Mouse (Mus musculus): ENCODE measurements at regions not wholly inside any gene's neighbourhood (a gene's known extent, or its start where the extent isn't known, plus 50 kb on each side); places are given as distances from the start of the nearest gene placed in this dataset.

DNA sequence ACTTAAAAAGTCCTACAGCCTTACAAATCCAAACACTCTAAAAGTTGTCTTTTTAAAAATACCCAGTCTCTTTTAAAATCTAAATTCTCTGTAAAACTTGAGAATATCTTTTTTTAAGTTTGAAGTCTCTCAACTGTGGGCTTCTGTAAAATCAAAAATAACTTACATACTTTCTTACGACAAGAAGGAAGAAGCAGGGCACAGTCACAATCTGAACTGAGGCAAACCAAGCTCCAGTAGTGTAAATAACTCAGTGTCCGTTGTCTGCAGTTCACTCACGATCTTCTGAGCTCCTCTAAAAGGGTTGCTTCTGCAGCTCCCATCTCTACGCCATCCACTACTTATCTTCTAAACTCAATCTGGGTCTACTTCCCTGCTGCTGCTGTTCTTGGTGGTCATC lies 512.5 kb downstream of the Pdcd6ip start:
- no peak overlapping the region for H3K9ac ChIP-seq (replicated peaks; ENCODE audit: low read depth, low read length)
- no peaks in the 10 kb centered on the region for H3K9me3 ChIP-seq (ENCODE audit: control insufficient read depth, low read depth, low read length)
- no peaks in the 10 kb centered on the region for H3K36me3 ChIP-seq (ENCODE audit: control insufficient read depth, insufficient read depth, low read length)
- WGBS = 86% methylated on average over 4 of the region's 4 CpGs
- H3K27ac ChIP-seq (ENCODE audit: low read length) = no peak overlapping the region
- H3K4me2 ChIP-seq (replicated peaks; ENCODE audit: low read depth, low read length) = no peak overlapping the region
- H3K4me3 ChIP-seq (ENCODE audit: low read depth, low read length) = no peak overlapping the region
- H3K27me3 ChIP-seq (ENCODE audit: control insufficient read depth, insufficient read depth, low read length) = no peaks in the 10 kb centered on the region
- no peaks in the 10 kb centered on the region for H3K4me1 ChIP-seq (ENCODE audit: control insufficient read depth, insufficient read depth, low read length)
- ATAC-seq (ENCODE audit: insufficient number of reproducible peaks, insufficient read depth, low FRiP score, low read depth) = no peak

DNA sequence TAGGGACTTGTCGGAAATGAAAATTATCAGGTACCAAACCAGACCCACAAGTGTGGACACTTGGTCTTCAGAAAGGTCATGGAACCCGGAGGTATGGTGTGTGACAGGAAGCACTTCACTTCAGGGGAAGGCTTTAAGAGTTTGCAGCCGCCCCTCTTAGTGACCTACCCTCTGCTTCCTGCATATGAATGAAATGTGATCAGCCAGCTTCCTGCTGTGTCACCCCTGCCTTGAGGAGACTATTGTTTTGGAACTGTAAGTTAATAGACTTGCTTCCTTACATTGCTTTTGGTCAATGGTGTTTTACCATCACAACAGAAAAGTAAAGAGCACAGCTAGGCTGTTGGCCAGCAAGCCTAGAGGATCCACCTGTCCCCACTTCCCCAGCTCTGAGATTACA lies 515.3 kb downstream of the Pdcd6ip start:
- Histone ChIP-seq H3K36me3 (ENCODE audit: control insufficient read depth, insufficient read depth, low read length) (no peaks in the 10 kb centered on the region), H3K27ac (ENCODE audit: low read length) (no peak overlapping the region), H3K9me3 (ENCODE audit: control insufficient read depth, low read depth, low read length) (no peaks in the 10 kb centered on the region), H3K4me1 (ENCODE audit: control insufficient read depth, insufficient read depth, low read length) (no peaks in the 10 kb centered on the region), H3K9ac (replicated peaks; ENCODE audit: low read depth, low read length) (no peak overlapping the region), H3K4me3 (ENCODE audit: low read depth, low read length) (no peak overlapping the region), H3K4me2 (replicated peaks; ENCODE audit: low read depth, low read length) (no peak overlapping the region), H3K27me3 (ENCODE audit: control insufficient read depth, insufficient read depth, low read length) (no peaks in the 10 kb centered on the region)
- no peak for ATAC-seq (ENCODE audit: insufficient number of reproducible peaks, insufficient read depth, low FRiP score, low read depth)
- 80% methylated on average over 3 of the region's 3 CpGs for WGBS

DNA sequence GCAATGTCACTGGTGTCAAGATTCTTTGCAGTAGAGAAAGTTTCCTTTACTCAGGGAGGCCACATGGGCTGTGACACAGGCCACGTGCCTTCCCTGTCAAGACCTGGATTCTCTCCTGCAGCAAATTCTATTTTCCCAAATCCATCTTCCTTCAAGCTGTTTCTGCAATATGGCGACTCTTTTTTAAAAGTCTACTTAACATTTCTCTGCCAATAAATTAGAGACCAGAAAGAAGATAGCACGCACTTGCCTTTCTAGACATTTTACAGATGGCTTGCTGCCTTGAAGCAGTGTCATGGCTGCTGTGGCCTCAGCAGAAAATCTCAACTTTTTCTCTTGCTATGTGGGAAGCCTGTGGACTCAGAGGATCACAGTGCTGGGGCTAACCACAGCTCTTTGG lies 516.9 kb downstream of the Pdcd6ip start:
- no peaks in the 10 kb centered on the region for H3K27me3 ChIP-seq (ENCODE audit: control insufficient read depth, insufficient read depth, low read length)
- no peaks in the 10 kb centered on the region for H3K9me3 ChIP-seq (ENCODE audit: control insufficient read depth, low read depth, low read length)
- WGBS = 64% methylated on average over 3 of the region's 3 CpGs
- no peak for ATAC-seq (ENCODE audit: insufficient number of reproducible peaks, insufficient read depth, low FRiP score, low read depth)
- H3K4me3 ChIP-seq (ENCODE audit: low read depth, low read length) = no peak overlapping the region
- H3K4me1 ChIP-seq (ENCODE audit: control insufficient read depth, insufficient read depth, low read length) = no peaks in the 10 kb centered on the region
- no peaks in the 10 kb centered on the region for H3K36me3 ChIP-seq (ENCODE audit: control insufficient read depth, insufficient read depth, low read length)
- H3K4me2 ChIP-seq (replicated peaks; ENCODE audit: low read depth, low read length) = no peak overlapping the region
- H3K27ac ChIP-seq (ENCODE audit: low read length) = no peak overlapping the region
- H3K9ac ChIP-seq (replicated peaks; ENCODE audit: low read depth, low read length) = no peak overlapping the region

DNA sequence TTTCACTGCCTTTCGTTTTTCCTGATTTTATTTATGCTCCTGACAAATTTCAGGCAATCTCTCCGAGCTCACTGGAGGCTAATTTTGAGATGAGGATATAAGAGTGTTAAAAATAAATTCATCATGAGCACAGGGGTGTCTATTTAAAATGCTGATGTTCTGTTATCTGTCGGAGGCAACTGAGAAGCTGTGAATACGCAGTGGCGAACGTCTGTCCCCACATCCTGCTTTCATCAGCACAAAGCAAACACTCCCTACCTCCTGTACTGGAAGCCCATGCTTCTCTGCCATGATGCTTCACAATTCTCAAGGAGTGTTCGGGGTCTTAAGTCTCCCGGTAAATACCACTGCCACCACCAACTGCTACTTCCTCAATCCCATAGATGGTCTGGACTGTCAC lies 526.9 kb downstream of the Pdcd6ip start:
- 74% methylated on average over 8 of the region's 8 CpGs for WGBS
- H3K4me2 ChIP-seq (replicated peaks; ENCODE audit: low read depth, low read length) = no peak overlapping the region

DNA sequence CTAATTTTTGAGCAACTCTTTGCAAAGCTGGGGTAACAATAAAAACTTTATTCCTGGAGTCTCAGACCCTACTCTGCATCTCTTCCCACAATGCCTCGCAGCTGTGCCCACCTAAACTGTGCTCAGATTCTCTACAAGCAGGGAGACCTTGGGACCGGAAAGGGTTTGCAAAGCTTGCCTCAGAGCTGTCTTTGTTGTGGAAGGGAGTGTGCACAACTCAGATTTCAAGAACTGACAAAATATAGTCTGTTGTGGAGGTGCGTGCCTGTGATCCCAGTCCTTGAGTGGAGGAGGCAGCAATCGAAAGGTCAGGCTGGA lies 530.2 kb downstream of the Pdcd6ip start:
- no peak for ATAC-seq (ENCODE audit: insufficient number of reproducible peaks, insufficient read depth, low FRiP score, low read depth)
- no peak overlapping the region for H3K4me3 ChIP-seq (ENCODE audit: low read depth, low read length)
- H3K4me1 ChIP-seq (ENCODE audit: control insufficient read depth, insufficient read depth, low read length) = no peaks in the 10 kb centered on the region
- no peaks in the 10 kb centered on the region for H3K27me3 ChIP-seq (ENCODE audit: control insufficient read depth, insufficient read depth, low read length)
- no peak overlapping the region for H3K27ac ChIP-seq (ENCODE audit: low read length)
- no peak overlapping the region for H3K4me2 ChIP-seq (replicated peaks; ENCODE audit: low read depth, low read length)
- no peak overlapping the region for H3K9ac ChIP-seq (replicated peaks; ENCODE audit: low read depth, low read length)
- 82% methylated on average over 4 of the region's 4 CpGs for whole genome bisulfite sequencing
- H3K36me3 ChIP-seq (ENCODE audit: control insufficient read depth, insufficient read depth, low read length) = no peaks in the 10 kb centered on the region
- no peaks in the 10 kb centered on the region for H3K9me3 ChIP-seq (ENCODE audit: control insufficient read depth, low read depth, low read length)

More for the DNA sequence above, 526.9 kb downstream of the Pdcd6ip start:
- Histone ChIP-seq H3K4me1 (ENCODE audit: control insufficient read depth, insufficient read depth, low read length) (no peaks in the 10 kb centered on the region), H3K27me3 (ENCODE audit: control insufficient read depth, insufficient read depth, low read length) (no peaks in the 10 kb centered on the region), H3K36me3 (ENCODE audit: control insufficient read depth, insufficient read depth, low read length) (no peaks in the 10 kb centered on the region), H3K4me3 (ENCODE audit: low read depth, low read length) (no peak overlapping the region), H3K9ac (replicated peaks; ENCODE audit: low read depth, low read length) (no peak overlapping the region), H3K9me3 (ENCODE audit: control insufficient read depth, low read depth, low read length) (no peaks in the 10 kb centered on the region), H3K27ac (ENCODE audit: low read length) (no peak overlapping the region)
- no peak for ATAC-seq (ENCODE audit: insufficient number of reproducible peaks, insufficient read depth, low FRiP score, low read depth)

DNA sequence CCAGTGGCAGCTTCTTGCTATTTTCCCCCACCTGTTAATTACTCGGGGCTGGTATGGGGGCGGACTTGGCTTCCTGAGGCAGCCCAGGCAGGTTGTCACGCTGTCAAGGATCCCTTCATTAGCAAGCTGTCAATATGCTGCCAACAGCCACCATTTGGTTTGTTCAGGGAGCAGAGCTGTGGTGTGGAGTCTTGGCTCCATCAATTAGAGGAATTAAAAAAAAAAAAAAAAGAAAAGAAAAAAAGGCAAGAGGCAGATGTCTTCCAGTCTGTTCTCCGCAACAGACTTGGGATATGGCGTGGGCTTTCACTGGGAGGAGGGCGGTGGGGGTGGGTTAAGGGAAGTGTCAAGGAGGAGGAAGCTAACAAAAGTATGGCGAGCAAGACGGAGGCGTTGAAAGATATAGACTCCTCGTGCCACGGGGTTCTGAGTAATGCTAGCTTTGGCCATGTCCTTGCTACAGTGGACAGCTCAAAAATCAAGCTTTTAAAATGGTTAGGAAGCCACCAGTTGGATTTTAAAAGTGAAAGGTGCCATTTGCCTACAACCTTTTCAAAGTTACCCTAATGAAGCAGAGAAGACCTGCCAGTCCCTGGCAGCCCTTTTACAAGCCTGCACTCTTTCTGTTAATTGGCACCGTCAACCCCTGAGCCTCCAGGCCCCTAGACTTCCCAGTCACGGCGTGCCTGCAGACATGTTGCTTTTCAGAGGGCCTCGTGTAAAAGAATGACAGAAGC lies 530.7 kb downstream of the Pdcd6ip start:
- no peaks in the 10 kb centered on the region for H3K4me1 ChIP-seq (ENCODE audit: control insufficient read depth, insufficient read depth, low read length)
- H3K4me3 ChIP-seq (ENCODE audit: low read depth, low read length) = no peak overlapping the region
- H3K9ac ChIP-seq (replicated peaks; ENCODE audit: low read depth, low read length) = no peak overlapping the region
- no peaks in the 10 kb centered on the region for H3K27me3 ChIP-seq (ENCODE audit: control insufficient read depth, insufficient read depth, low read length)
- no peak overlapping the region for H3K4me2 ChIP-seq (replicated peaks; ENCODE audit: low read depth, low read length)
- no peaks in the 10 kb centered on the region for H3K36me3 ChIP-seq (ENCODE audit: control insufficient read depth, insufficient read depth, low read length)
- H3K27ac ChIP-seq (ENCODE audit: low read length) = no peak overlapping the region
- H3K9me3 ChIP-seq (ENCODE audit: control insufficient read depth, low read depth, low read length) = no peaks in the 10 kb centered on the region
- WGBS = 53% methylated on average over 15 of the region's 15 CpGs
- no peak for ATAC-seq (ENCODE audit: insufficient number of reproducible peaks, insufficient read depth, low FRiP score, low read depth)

DNA sequence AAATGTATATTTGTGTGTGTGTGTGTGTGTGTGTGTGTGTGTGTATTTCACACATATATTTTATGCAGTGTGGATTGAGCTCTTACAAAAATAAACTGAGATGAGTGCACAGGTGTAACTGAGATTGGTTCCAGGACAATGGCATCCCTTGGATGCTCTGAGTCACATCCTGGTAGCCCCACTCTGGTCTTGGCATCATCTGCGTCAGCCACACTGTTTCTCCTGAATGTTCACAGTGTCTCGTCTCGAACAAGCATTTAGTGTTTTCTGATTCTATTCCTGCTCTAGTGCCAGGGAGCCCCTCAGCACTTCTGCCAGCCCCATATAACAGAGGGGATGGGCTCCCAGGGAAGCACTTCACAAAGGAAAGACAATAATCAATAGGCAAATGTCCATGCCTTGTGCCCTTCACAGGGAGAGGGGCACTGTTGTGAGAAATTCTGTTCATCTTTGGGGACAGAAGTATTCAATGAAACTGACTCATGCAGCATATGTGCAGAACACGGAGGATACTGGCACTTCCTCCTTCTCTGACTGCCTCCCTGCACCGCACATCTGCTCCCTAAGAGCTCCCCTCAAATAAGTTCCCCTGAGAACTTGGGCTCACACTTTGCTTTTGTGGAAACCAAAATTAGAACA lies 536.2 kb downstream of the Pdcd6ip start:
- Histone ChIP-seq H3K4me3 (ENCODE audit: low read depth, low read length) (no peak overlapping the region), H3K27ac (ENCODE audit: low read length) (no peak overlapping the region), H3K36me3 (ENCODE audit: control insufficient read depth, insufficient read depth, low read length) (no peaks in the 10 kb centered on the region), H3K4me1 (ENCODE audit: control insufficient read depth, insufficient read depth, low read length) (no peaks in the 10 kb centered on the region), H3K9me3 (ENCODE audit: control insufficient read depth, low read depth, low read length) (no peaks in the 10 kb centered on the region), H3K4me2 (replicated peaks; ENCODE audit: low read depth, low read length) (no peak overlapping the region), H3K9ac (replicated peaks; ENCODE audit: low read depth, low read length) (no peak overlapping the region), H3K27me3 (ENCODE audit: control insufficient read depth, insufficient read depth, low read length) (no peaks in the 10 kb centered on the region)
- no peak for ATAC-seq (ENCODE audit: insufficient number of reproducible peaks, insufficient read depth, low FRiP score, low read depth)
- WGBS = 76% methylated on average over 5 of the region's 5 CpGs

DNA sequence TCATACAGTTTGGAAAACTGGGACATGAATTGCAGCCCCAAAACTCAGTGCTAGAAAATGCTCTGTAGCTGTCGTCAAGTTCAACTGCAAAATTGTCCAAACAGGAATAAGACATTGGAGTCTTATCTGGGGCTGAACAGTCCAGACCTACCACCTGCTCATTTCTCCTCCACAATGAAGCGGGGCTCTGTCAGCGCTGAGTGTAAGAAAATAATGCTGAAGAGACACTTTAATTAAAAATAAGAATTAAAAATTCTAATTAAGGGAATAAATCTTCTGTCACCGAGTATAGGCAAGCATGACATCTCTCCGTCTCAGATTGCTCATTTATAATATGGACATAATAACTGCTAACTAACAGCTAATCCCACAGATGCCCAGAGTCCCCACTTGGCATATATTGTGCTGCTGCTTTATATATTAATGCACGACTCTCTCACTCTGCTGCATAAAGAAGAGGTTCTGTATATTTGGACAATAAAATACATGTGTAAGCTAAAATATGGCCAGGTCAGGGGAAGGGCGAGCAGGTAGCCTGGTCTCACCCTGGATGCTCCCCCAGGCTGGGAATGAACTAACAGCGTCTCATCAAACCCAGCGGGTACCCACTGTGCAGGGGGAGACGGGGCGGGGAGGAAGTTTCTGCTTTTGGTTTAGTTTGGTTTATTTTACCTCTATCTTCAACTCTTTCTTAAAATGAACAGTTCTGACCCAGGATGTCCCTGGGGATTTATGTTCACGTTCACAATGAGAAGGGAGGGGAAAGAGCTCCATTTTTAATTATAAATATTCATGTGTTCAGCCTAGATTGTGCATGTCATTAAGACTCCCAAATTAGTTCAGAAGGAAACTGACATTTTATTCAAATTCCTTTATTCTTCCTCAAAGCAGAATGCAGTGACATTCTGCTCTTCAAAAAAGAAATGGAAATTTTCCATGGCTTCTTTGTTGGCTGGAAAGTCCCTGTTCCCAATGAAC lies 544.9 kb downstream of the Pdcd6ip start:
- no peaks in the 10 kb centered on the region for H3K9me3 ChIP-seq (ENCODE audit: control insufficient read depth, low read depth, low read length)
- no peaks in the 10 kb centered on the region for H3K27me3 ChIP-seq (ENCODE audit: control insufficient read depth, insufficient read depth, low read length)
- no peak for ATAC-seq (ENCODE audit: insufficient number of reproducible peaks, insufficient read depth, low FRiP score, low read depth)
- H3K4me2 ChIP-seq (replicated peaks; ENCODE audit: low read depth, low read length) = no peak overlapping the region
- H3K4me1 ChIP-seq (ENCODE audit: control insufficient read depth, insufficient read depth, low read length) = no peaks in the 10 kb centered on the region
- H3K9ac ChIP-seq (replicated peaks; ENCODE audit: low read depth, low read length) = no peak overlapping the region
- H3K27ac ChIP-seq (ENCODE audit: low read length) = no peak overlapping the region
- no peaks in the 10 kb centered on the region for H3K36me3 ChIP-seq (ENCODE audit: control insufficient read depth, insufficient read depth, low read length)
- WGBS = 76% methylated on average over 12 of the region's 12 CpGs
- no peak overlapping the region for H3K4me3 ChIP-seq (ENCODE audit: low read depth, low read length)
